Mouse (Mus musculus) CH12.LX (cell line): ENCODE measurements around the gene Adgrf4. TPM values are rescaled to one million over a fixed set of nuclear protein-coding genes. Genes with fewer than 3 reads are reported as not detected.

ENCODE experiments used
- DNase-seq: peaks from one replicate; pipeline ENCODE4 v3.0.0-alpha.2; 2013; ENCODE audit errors: extremely low read depth
- H3K27ac ChIP-seq: 2 replicates; pipeline ENCODE4 v1.5.1; 2012; ENCODE audit warnings: low read depth, mild to moderate bottlenecking, control low read depth, moderate library complexity; ENCODE audit not compliant: insufficient read depth
- H3K27me3 ChIP-seq: replicated peaks from 2 replicates; pipeline ENCODE3; 2012; ENCODE audit warnings: inconsistent platforms
- H3K36me3 ChIP-seq, 2 experiments: replicated peaks in 1 of 2; 2 replicates each; pipeline versions ENCODE3 to v1.6.1; 2012; ENCODE audit warnings: inconsistent platforms in 1 of 2, low read length in 1 of 2, mild to moderate bottlenecking in 1 of 2, mixed read lengths in 1 of 2, moderate library complexity in 1 of 2; ENCODE audit not compliant: control insufficient read depth in 1 of 2, insufficient read depth in 1 of 2
- H3K4me1 ChIP-seq, 2 experiments: 2 replicates each; pipeline ENCODE4 v1.6.1; 2012; ENCODE audit warnings: inconsistent platforms in 1 of 2, moderate library complexity in 1 of 2; ENCODE audit not compliant: insufficient read depth in 2 of 2, control insufficient read depth in 1 of 2
- H3K4me2 ChIP-seq: 2 replicates; pipeline ENCODE4 v1.6.1; 2012; ENCODE audit warnings: low read depth, mild to moderate bottlenecking, control low read depth; ENCODE audit not compliant: poor library complexity, insufficient read depth, severe bottlenecking
- H3K4me3 ChIP-seq, 3 experiments: fragments of 150-350 bp in 1 of 3; sonication (generic) in 1 of 3; replicated peaks in 1 of 3; 2 replicates each; pipeline versions ENCODE3 to v1.5.1; 2011 to 2012; ENCODE audit warnings: low read depth in 2 of 3, low read length in 2 of 3, mild to moderate bottlenecking in 2 of 3, moderate library complexity in 2 of 3, control low read depth in 1 of 3, improper control_type of control experiment in 1 of 3, inconsistent platforms in 1 of 3, mixed read lengths in 1 of 3; ENCODE audit not compliant: poor library complexity in 1 of 3
- H3K79me2 ChIP-seq: replicated peaks from 2 replicates; pipeline ENCODE4 v1.6.1; 2012; ENCODE audit warnings: mild to moderate bottlenecking, moderate library complexity; ENCODE audit not compliant: control insufficient read depth, poor library complexity, insufficient read depth, severe bottlenecking; ENCODE audit errors: extremely low read depth
- H3K9ac ChIP-seq: 2 replicates; pipeline ENCODE4 v1.6.1; 2012; ENCODE audit warnings: low read depth, mild to moderate bottlenecking, control low read depth, moderate library complexity; ENCODE audit not compliant: insufficient read depth
- H3K9me3 ChIP-seq: replicated peaks from 2 replicates; pipeline ENCODE3; 2012; ENCODE audit warnings: low read length, inconsistent platforms, mixed read lengths
- BHLHE40 ChIP-seq: IDR thresholded peaks from 2 replicates; pipeline ENCODE4 v1.6.1; 2011; ENCODE audit warnings: mild to moderate bottlenecking, low read depth, low read length, improper control_type of control experiment
- CHD2 ChIP-seq: IDR thresholded peaks from 2 replicates; pipeline ENCODE4 v1.6.1; 2011; ENCODE audit warnings: low read length, improper control_type of control experiment
- CTCF ChIP-seq, 2 experiments: IDR thresholded peaks in 1 of 2; conservative IDR thresholded peaks in 1 of 2; 2 replicates each; pipeline ENCODE4 v1.5.1; 2011 to 2012; ENCODE audit warnings: low read depth in 2 of 2, low read length in 2 of 2, improper control_type of control experiment in 1 of 2, inconsistent platforms in 1 of 2, mild to moderate bottlenecking in 1 of 2, moderate library complexity in 1 of 2
- ELF1 ChIP-seq: IDR thresholded peaks from 2 replicates; pipeline ENCODE4 v1.6.1; 2014; ENCODE audit warnings: low read depth, mild to moderate bottlenecking, inconsistent platforms, low read length, improper control_type of control experiment
- HCFC1 ChIP-seq: IDR thresholded peaks from 2 replicates; pipeline ENCODE4 v1.6.1; 2012; ENCODE audit warnings: low read depth, mild to moderate bottlenecking, inconsistent platforms, low read length, improper control_type of control experiment
- JUN ChIP-seq: IDR thresholded peaks from 2 replicates; pipeline ENCODE4 v1.6.1; 2011; ENCODE audit warnings: low read depth, mild to moderate bottlenecking, low read length, improper control_type of control experiment, moderate library complexity; ENCODE audit not compliant: insufficient read depth
- MAZ ChIP-seq: IDR thresholded peaks from 2 replicates; pipeline ENCODE4 v1.6.1; 2012; ENCODE audit warnings: low read depth, mild to moderate bottlenecking, inconsistent platforms, low read length, improper control_type of control experiment, moderate library complexity
- PAX5 ChIP-seq: IDR thresholded peaks from 2 replicates; pipeline ENCODE4 v1.6.1; 2012; ENCODE audit warnings: low read length, inconsistent platforms, mixed read lengths
- RAD21 ChIP-seq: IDR thresholded peaks from 2 replicates; pipeline ENCODE4 v1.6.1; 2011; ENCODE audit warnings: low read depth, mild to moderate bottlenecking, low read length, improper control_type of control experiment, moderate library complexity
- RCOR1 ChIP-seq: conservative IDR thresholded peaks from 2 replicates; pipeline ENCODE4 v1.6.1; 2012; ENCODE audit warnings: low read depth, mild to moderate bottlenecking, inconsistent platforms, low read length, improper control_type of control experiment
- SIN3A ChIP-seq: IDR thresholded peaks from 2 replicates; pipeline ENCODE4 v1.6.1; 2012; ENCODE audit warnings: low read length, improper control_type of control experiment, inconsistent platforms
- SMC3 ChIP-seq: IDR thresholded peaks from 2 replicates; pipeline ENCODE4 v1.6.1; 2011; ENCODE audit warnings: low read depth, low read length, improper control_type of control experiment
- TCF12 ChIP-seq: IDR thresholded peaks from 2 replicates; pipeline ENCODE4 v1.6.1; 2014; ENCODE audit warnings: low read depth, mild to moderate bottlenecking, inconsistent platforms, low read length, improper control_type of control experiment
- UBTF ChIP-seq: IDR thresholded peaks from 2 replicates; pipeline ENCODE4 v1.6.1; 2012; ENCODE audit warnings: low read depth, mild to moderate bottlenecking, inconsistent platforms, low read length, improper control_type of control experiment, moderate library complexity
- ZC3H11A ChIP-seq: IDR thresholded peaks from 2 replicates; pipeline ENCODE4 v1.6.1; 2012; ENCODE audit warnings: low read depth, mild to moderate bottlenecking, inconsistent platforms, low read length, improper control_type of control experiment
- ZKSCAN1 ChIP-seq: IDR thresholded peaks from 2 replicates; pipeline ENCODE4 v1.6.1; 2012; ENCODE audit warnings: low read depth, inconsistent platforms, low read length, improper control_type of control experiment, borderline replicate concordance
- ZMIZ1 ChIP-seq: IDR thresholded peaks from 2 replicates; pipeline ENCODE4 v1.6.1; 2012; ENCODE audit warnings: low read depth, mild to moderate bottlenecking, inconsistent platforms, low read length, improper control_type of control experiment
- dilution Hi-C: fragments of 300-500 bp; cut with MboI; formaldehyde crosslinking; loops from 2 replicates; pipeline ENCODE4 v1.14.3; 2020; ENCODE audit warnings: low sequenced_read_pairs; ENCODE audit not compliant: extremely low pct_unique_long_range_greater_than_20kb, extremely low pct_ligation_motif_present
- in situ Hi-C: fragments of 300-500 bp; cut with MboI; formaldehyde crosslinking; loops from 3 replicates; pipeline ENCODE4 v1.14.3; 2019; ENCODE audit warnings: low sequenced_read_pairs, low pct_ligation_motif_present, low pct_unique_long_range_greater_than_20kb, mixed read lengths
- polyA plus RNA-seq: library from polyadenylated mRNA; unstranded; fragments of >175 nt; gene quantifications from 2 replicates; pipeline ENCODE4 v1.2.1, GENCODE M21; 2012; ENCODE audit warnings: low read depth; ENCODE audit not compliant: insufficient read length
- total RNA-seq, 2 experiments: library from RNA; depleted of rRNA; stranded (reverse); fragments of 300-350 nt in 1 of 2; fragments of >200 nt in 1 of 2; gene quantifications; 2 replicates each; pipeline ENCODE4 v1.2.3; 2012 to 2014

The Adgrf4 gene
- total and polyA plus RNA-seq, 3 experiments: not detected

DNA sequence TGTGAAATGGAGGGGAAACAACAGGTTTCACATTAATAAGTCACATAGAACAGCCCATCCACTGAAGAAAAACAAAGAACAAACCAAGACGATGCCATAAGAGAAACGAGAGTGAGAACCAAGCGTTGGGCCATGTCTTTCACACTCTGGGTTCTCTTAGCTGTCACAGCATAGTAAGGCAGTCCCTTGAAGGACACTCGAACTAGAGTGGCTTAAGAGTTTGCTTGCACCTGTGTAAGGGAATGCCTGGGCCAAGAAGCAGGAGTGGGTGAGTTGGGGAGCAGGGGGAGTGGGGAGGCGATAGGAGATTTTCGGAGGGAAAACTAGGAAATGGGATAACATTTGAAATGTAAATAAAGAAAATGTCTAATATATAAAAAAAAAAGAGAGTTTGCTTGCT is 46.7 kb upstream of the Adgrf4 start:
- H3K4me3 ChIP-seq: no peak overlapping the region
- DNase-seq: no peak
- no peaks in the 10 kb centered on the region for H3K79me2 ChIP-seq
- dilution Hi-C loops: no loop called here
- no peaks in the 10 kb centered on the region for H3K9me3 ChIP-seq
- H3K27ac ChIP-seq: no peak overlapping the region
- TF ChIP-seq ZC3H11A (no peak), RAD21 (no peak), ZKSCAN1 (no peak), RCOR1 (no peak), BHLHE40 (no peak), SMC3 (no peak), TCF12 (no peak), ZMIZ1 (no peak)
- no peak overlapping the region for H3K9ac ChIP-seq
- H3K36me3 ChIP-seq: no peaks in the 10 kb centered on the region
- in situ Hi-C loops: no loop called here
- no peaks in the 10 kb centered on the region for H3K27me3 ChIP-seq
- no peak overlapping the region for H3K4me2 ChIP-seq
- no peaks in the 10 kb centered on the region for H3K4me1 ChIP-seq

DNA sequence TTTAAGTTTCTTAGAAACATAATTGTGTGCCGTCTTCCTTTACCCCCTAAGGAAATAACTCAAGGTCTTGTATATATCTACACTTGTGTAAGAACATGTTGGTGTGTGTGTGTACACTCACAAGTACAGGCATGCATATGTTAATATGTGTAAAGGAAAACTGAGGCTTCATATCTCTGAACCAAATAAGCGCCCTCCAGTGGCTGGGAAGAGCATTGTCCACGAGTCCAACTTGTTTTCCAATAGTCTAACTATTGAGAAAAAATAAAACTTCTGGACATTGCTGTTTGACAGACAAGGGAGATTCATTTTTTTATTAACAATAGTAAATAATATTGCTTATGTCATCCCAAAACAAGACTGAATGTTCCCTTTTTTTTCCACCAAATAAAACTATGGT is 25.1 kb upstream of the Adgrf4 start:
- H3K4me2 ChIP-seq: no peak overlapping the region
- peaks cover 0 to 5% of the 10 kb centered on the region in 2 experiments; a peak in 2 of 4 replicates for H3K4me1 ChIP-seq
- no peak for TF ChIP-seq JUN
- TF ChIP-seq CHD2: no peak
- peak; percentile 37 to 46; a peak in 3 of 4 replicates for TF ChIP-seq CTCF (conservative IDR thresholded peaks at IDR 0.05 in 1 of 2, IDR thresholded peaks at IDR 0.05 in 1 of 2; ENCODE audit: low read depth in 2 of 2, low read length in 2 of 2)
- no peak overlapping the region for H3K9ac ChIP-seq
- peak; percentile 31 for DNase-seq
- H3K36me3 ChIP-seq: no peaks in the 10 kb centered on the region
- no peaks in the 10 kb centered on the region for H3K9me3 ChIP-seq
- dilution Hi-C loops: no loop called here
- H3K4me3 ChIP-seq: no peak overlapping the region
- H3K27ac ChIP-seq: no peak overlapping the region
- in situ Hi-C loops: no loop called here
- H3K79me2 ChIP-seq: no peaks in the 10 kb centered on the region
- no peaks in the 10 kb centered on the region for H3K27me3 ChIP-seq

DNA sequence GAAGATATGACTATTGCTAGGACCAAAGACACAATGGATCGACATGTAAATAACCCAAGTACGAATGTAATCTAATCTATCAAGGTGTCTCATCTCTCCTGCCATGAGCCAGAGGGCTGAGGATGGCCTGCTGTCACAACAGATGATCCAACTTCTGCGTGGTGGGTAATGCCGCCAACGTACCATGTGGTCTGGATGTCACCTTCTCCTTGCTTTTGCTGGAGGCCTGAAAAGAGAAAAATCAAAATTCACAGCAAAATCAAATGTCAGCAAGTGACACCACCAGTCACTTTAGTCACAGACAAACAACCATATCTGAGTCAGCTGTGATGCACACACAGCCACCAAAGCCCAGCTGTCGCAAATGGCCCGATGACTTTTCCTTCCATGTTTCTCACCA is 22.9 kb upstream of the Adgrf4 start:
- Histone ChIP-seq H3K27me3 (no peaks in the 10 kb centered on the region), H3K4me2 (no peak overlapping the region), H3K27ac (no peak overlapping the region), H3K9me3 (no peaks in the 10 kb centered on the region), H3K4me3 (no peak overlapping the region), H3K9ac (no peak overlapping the region), H3K36me3 (no peaks in the 10 kb centered on the region), H3K4me1 (peaks cover 0 to 5% of the 10 kb centered on the region in 2 experiments; a peak in 2 of 4 replicates), H3K79me2 (no peaks in the 10 kb centered on the region)
- no peak for DNase-seq
- dilution Hi-C loops (no loop called here), in situ Hi-C loops (no loop called here)
- TF ChIP-seq ELF1: no peak
- no peak for TF ChIP-seq SIN3A
- TF ChIP-seq UBTF: no peak
- no peak for TF ChIP-seq RCOR1
- no peak for TF ChIP-seq ZKSCAN1
- no peak for TF ChIP-seq PAX5
- no peak for TF ChIP-seq HCFC1
- TF ChIP-seq ZMIZ1: no peak
- no peak for TF ChIP-seq MAZ
- TF ChIP-seq TCF12: no peak
